Mouse (Mus musculus) heart, adult 2 months (tissue): ENCODE measurements around the gene Rnf41.

Experiments
- CTCF ChIP-seq: fragments of 200-600 bp; IDR thresholded peaks from 2 replicates; pipeline ENCODE4 v1.8.1; 2022; ENCODE audit warnings: antibody characterized with exemption, mild to moderate bottlenecking, moderate library complexity
- POLR2A ChIP-seq: fragments of 200-500 bp; IDR thresholded peaks from 2 replicates; pipeline ENCODE4 v1.6.1; 2011; ENCODE audit warnings: mild to moderate bottlenecking, low read depth, low read length, control low read depth; ENCODE audit not compliant: insufficient read depth

DNA sequence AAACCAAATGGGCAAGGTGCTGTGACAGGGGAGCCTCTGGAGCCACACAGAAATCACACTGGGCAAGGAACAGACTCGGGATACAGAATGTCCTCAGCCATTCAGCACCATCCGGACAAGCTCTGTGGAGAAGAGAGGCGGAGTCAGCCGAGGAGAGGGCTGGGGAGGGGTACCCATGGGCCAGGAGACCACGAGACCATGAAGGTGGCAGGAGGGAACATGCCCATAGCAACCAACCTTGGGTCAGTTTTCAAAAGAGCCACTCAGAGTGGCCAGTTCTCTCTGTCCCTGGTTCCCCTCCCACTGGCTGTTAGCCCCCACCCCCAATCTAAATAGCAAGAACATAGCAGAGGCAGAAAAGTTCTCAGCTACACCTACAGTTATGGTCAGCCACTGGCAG lies 79.5 kb downstream of the Rnf41 start:
- no peak for TF ChIP-seq POLR2A
- TF ChIP-seq CTCF: no peak
